Mouse (Mus musculus): ENCODE results near the gene Sypl.

- TF ChIP-seq POLR2A (IDR thresholded peaks at IDR 0.05; ENCODE audit: control insufficient read depth in 1 of 2, insufficient read depth in 1 of 2, low read depth in 1 of 2, low read length in 2 of 2, poor library complexity in 1 of 2) (no peak), GATA1 (IDR thresholded peaks at IDR 0.05; ENCODE audit: low read depth, low read length) (no peak), CTCF (IDR thresholded peaks at IDR 0.05 in 2 of 3, conservative IDR thresholded peaks at IDR 0.05 in 1 of 3; ENCODE audit: control insufficient read depth in 1 of 3, insufficient read depth in 1 of 3, low read depth in 2 of 3, low read length in 3 of 3, poor library complexity in 1 of 3, severe bottlenecking in 1 of 3) (no peak)
Measured at GRCm38 (mm10) chr12:32928180-32928579, 25.5 kb upstream of the Sypl start.
